Mouse (Mus musculus) midbrain, embryonic 14.5 days (tissue): ENCODE data around the gene Gm20388. TPM values are rescaled to one million over a fixed set of nuclear protein-coding genes. Genes with fewer than 3 reads are reported as not detected.

ENCODE experiments used
- ATAC-seq: fragments of 200-750 bp; cut with Nextera tagmentation; 2 replicates; pipeline ENCODE4 v1.8.0; 2017; ENCODE audit warnings: moderate number of reproducible peaks, moderate library complexity; ENCODE audit not compliant: low FRiP score, low TSS enrichment
- DNase-seq: peaks from one replicate; pipeline ENCODE4 v3.0.0-alpha.2; 2015
- H3K27ac ChIP-seq: fragments of 300-500 bp; sonication (generic); replicated peaks from 2 replicates; pipeline ENCODE4 v1.5.1; 2014; ENCODE audit warnings: mild to moderate bottlenecking, low read depth, low read length, moderate library complexity
- H3K27me3 ChIP-seq: fragments of 300-500 bp; sonication (generic); 2 replicates; pipeline ENCODE4 v1.6.1; 2014; ENCODE audit warnings: low read length, control low read depth, mixed read lengths; ENCODE audit not compliant: control insufficient read depth, insufficient read depth
- H3K36me3 ChIP-seq: fragments of 300-500 bp; sonication (generic); 2 replicates; pipeline ENCODE4 v1.6.1; 2014; ENCODE audit warnings: low read length, control low read depth; ENCODE audit not compliant: control insufficient read depth, insufficient read depth
- H3K4me1 ChIP-seq: fragments of 300-500 bp; sonication (generic); 2 replicates; pipeline ENCODE4 v1.6.1; 2014; ENCODE audit warnings: mild to moderate bottlenecking, antibody characterized with exemption, low read length, control low read depth; ENCODE audit not compliant: control insufficient read depth, insufficient read depth
- H3K4me2 ChIP-seq: fragments of 300-500 bp; sonication (generic); 2 replicates; pipeline ENCODE4 v1.6.1; 2014; ENCODE audit warnings: mild to moderate bottlenecking, low read length, moderate library complexity
- H3K4me3 ChIP-seq: fragments of 300-500 bp; sonication (generic); replicated peaks from 2 replicates; pipeline ENCODE4 v1.5.1; 2014; ENCODE audit warnings: low read depth, low read length
- H3K9ac ChIP-seq: fragments of 300-500 bp; sonication (generic); replicated peaks from 2 replicates; pipeline ENCODE4 v1.6.1; 2014; ENCODE audit warnings: mild to moderate bottlenecking, low read length, moderate library complexity
- H3K9me3 ChIP-seq: fragments of 300-500 bp; sonication (generic); 2 replicates; pipeline ENCODE4 v1.6.1; 2016; ENCODE audit warnings: low read length, control low read depth, mixed read lengths; ENCODE audit not compliant: control insufficient read depth
- WGBS: fragments of 180-500 bp; shearing (Covaris S2); extraction: QIAGEN DNeasy Blood & Tissue Kit; methylation state at CpG from one replicate; pipeline ENCODE4 v1.1.7; 2014; 5-methylcytosine and 5-hydroxymethylcytosine counted together
- polyA plus RNA-seq: library from polyadenylated mRNA; unstranded; fragments of >200 nt; fragmentation: Nextera tagmentation; extraction: Ambion mirVana; gene quantifications from 2 replicates; pipeline ENCODE4 v1.2.1, GENCODE M21; 2014

The Gm20388 gene
- polyA plus RNA-seq, 1 experiment from 2014 or later, result 4.1 TPM

- no peak overlapping the region for H3K27ac ChIP-seq
- no peak for ATAC-seq
- DNase-seq, result no peak
- 81% methylated on average over 12 of the region's 12 CpGs for WGBS
- H3K9ac ChIP-seq, result no peak overlapping the region
- H3K36me3 ChIP-seq, result no peaks in the 10 kb centered on the region
- H3K4me3 ChIP-seq, result no peak overlapping the region
- H3K4me2 ChIP-seq, result no peak overlapping the region
- H3K27me3 ChIP-seq, result no peaks in the 10 kb centered on the region
- no peaks in the 10 kb centered on the region for H3K9me3 ChIP-seq
- peaks cover 8% of the 10 kb centered on the region for H3K4me1 ChIP-seq
Measured at GRCm38 (mm10) chr8:122851692-122852545, 2941.3 kb downstream of the Gm20388 start.

- 69% methylated on average over 1 of the region's 1 CpGs for WGBS
- Histone ChIP-seq H3K4me1 (peaks cover 8% of the 10 kb centered on the region), H3K4me3 (no peak overlapping the region), H3K36me3 (no peaks in the 10 kb centered on the region), H3K4me2 (no peak overlapping the region), H3K27ac (no peak overlapping the region), H3K27me3 (no peaks in the 10 kb centered on the region), H3K9me3 (no peaks in the 10 kb centered on the region), H3K9ac (no peak overlapping the region)
- no peak for ATAC-seq
- DNase-seq, result no peak
Measured at GRCm38 (mm10) chr8:122852546-122852905, 2941.9 kb downstream of the Gm20388 start.

DNA sequence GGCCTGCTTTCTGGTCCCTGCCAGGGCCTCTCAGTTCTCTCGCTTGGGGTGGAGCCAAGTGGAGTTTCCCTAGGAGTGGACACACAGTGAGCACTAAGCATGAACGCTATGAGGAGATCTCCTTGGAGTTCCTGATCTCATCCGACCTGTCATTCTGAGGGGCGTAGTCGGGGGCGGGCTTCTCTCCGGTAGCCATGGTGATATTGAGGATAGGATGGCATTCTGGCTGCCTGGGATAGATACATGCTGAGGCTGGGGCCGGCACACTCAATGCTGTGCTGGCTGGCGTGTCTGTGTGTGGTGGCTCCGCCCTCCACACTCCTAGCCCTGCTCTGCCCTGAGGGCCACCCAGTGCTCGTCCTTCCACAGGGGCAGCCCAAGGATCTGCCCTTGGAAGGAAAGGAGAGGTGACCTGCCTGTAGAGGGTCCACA lies 2942.7 kb downstream of the Gm20388 start:
- peaks cover 8% of the 10 kb centered on the region for H3K4me1 ChIP-seq
- no peak overlapping the region for H3K9ac ChIP-seq
- no peaks in the 10 kb centered on the region for H3K9me3 ChIP-seq
- H3K4me3 ChIP-seq, result no peak overlapping the region
- H3K27ac ChIP-seq, result no peak overlapping the region
- WGBS, result 3% methylated on average over 11 of the region's 11 CpGs
- no peaks in the 10 kb centered on the region for H3K36me3 ChIP-seq
- peak; percentile 57 for DNase-seq
- ATAC-seq, result peak; percentile 31; the same call in 1 of the 2 replicates
- H3K4me2 ChIP-seq, result no peak overlapping the region
- H3K27me3 ChIP-seq, result no peaks in the 10 kb centered on the region

DNA sequence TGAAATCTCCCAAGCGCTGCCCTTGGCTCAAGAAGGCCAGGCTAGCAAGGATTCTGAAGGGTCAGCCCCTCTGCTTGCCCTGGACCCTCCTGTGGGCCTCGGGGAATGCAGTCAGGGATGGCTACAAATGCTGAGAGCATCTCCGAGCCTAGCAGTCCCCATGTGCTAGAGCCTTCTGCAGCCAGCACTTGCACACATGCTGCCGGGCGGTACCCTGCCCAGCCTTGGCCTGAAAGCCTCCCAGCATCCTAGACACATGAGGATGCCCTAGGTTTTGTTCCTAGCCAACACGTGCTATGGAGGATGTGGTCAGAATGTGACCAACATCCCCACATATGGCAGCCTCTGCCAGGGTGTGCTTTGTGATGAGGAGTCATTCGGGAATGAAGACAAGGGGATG lies 2943.7 kb downstream of the Gm20388 start:
- no peaks in the 10 kb centered on the region for H3K36me3 ChIP-seq
- H3K9me3 ChIP-seq, result no peaks in the 10 kb centered on the region
- peaks cover 8% of the 10 kb centered on the region for H3K4me1 ChIP-seq
- H3K9ac ChIP-seq, result no peak overlapping the region
- ATAC-seq (no peak), DNase-seq (no peak)
- no peak overlapping the region for H3K4me2 ChIP-seq
- H3K4me3 ChIP-seq, result no peak overlapping the region
- WGBS, result 79% methylated on average over 7 of the region's 7 CpGs
- no peaks in the 10 kb centered on the region for H3K27me3 ChIP-seq
- no peak overlapping the region for H3K27ac ChIP-seq

GRCm38 (mm10) chr8:122855123-122855522 lies 2944.5 kb downstream of the Gm20388 start:
- no peak overlapping the region for H3K4me3 ChIP-seq
- no peaks in the 10 kb centered on the region for H3K9me3 ChIP-seq
- no peak overlapping the region for H3K9ac ChIP-seq
- no peak for DNase-seq
- H3K4me2 ChIP-seq, result no peak overlapping the region
- no peaks in the 10 kb centered on the region for H3K36me3 ChIP-seq
- H3K27me3 ChIP-seq, result no peaks in the 10 kb centered on the region
- peaks cover 8% of the 10 kb centered on the region for H3K4me1 ChIP-seq
- ATAC-seq, result no peak
- H3K27ac ChIP-seq, result no peak overlapping the region
- 92% methylated on average over 4 of the region's 4 CpGs for WGBS

GRCm38 (mm10) chr8:122856288-122856687 lies 2945.6 kb downstream of the Gm20388 start:
- H3K27ac ChIP-seq, result no peak overlapping the region
- ATAC-seq (no peak), DNase-seq (no peak)
- peaks cover 8% of the 10 kb centered on the region for H3K4me1 ChIP-seq
- H3K9ac ChIP-seq, result no peak overlapping the region
- H3K9me3 ChIP-seq, result no peaks in the 10 kb centered on the region
- H3K36me3 ChIP-seq, result no peaks in the 10 kb centered on the region
- no peak overlapping the region for H3K4me2 ChIP-seq
- H3K4me3 ChIP-seq, result no peak overlapping the region
- WGBS, result 83% methylated on average over 8 of the region's 8 CpGs
- H3K27me3 ChIP-seq, result no peaks in the 10 kb centered on the region

DNA sequence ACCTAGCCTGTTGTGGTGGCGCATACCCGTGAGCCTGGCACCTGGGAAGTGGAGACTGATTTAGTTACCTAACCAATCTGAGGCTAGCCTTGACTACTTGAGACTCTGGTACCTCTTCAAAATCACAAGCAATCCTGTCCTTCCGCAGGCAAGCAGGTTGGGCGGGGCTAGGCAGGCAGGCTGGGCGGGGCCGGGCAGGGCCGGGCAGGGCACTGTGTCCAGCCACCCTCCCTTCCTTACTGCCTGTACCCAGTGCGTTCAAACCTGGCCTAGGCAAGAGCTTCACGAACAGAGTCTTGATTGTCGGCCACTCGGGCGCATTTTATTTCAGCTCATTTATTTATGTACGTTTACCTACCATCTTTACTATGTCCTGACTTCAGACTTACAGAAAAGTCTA lies 2949.2 kb downstream of the Gm20388 start:
- no peak overlapping the region for H3K4me3 ChIP-seq
- H3K9ac ChIP-seq, result no peak overlapping the region
- no peak overlapping the region for H3K4me2 ChIP-seq
- no peaks in the 10 kb centered on the region for H3K36me3 ChIP-seq
- no peak overlapping the region for H3K27ac ChIP-seq
- peaks cover 9% of the 10 kb centered on the region; the same call in 1 of the 2 replicates for H3K9me3 ChIP-seq
- no peaks in the 10 kb centered on the region for H3K4me1 ChIP-seq
- 65% methylated on average over 13 of the region's 13 CpGs for WGBS
- DNase-seq, result no peak
- H3K27me3 ChIP-seq, result no peaks in the 10 kb centered on the region
- no peak for ATAC-seq

- Histone ChIP-seq H3K9me3 (peaks cover 12% of the 10 kb centered on the region; the same call in 1 of the 2 replicates), H3K36me3 (no peaks in the 10 kb centered on the region), H3K27me3 (no peaks in the 10 kb centered on the region), H3K4me3 (peak overlapping the region; percentile 23), H3K9ac (no peak overlapping the region), H3K4me2 (peak overlapping the region; percentile 46), H3K4me1 (no peaks in the 10 kb centered on the region), H3K27ac (no peak overlapping the region)
- 50% methylated on average over 26 of the region's 26 CpGs for WGBS
- ATAC-seq, result no peak
- peak; percentile 34 for DNase-seq
Measured at GRCm38 (mm10) chr8:122864719-122865129, 2954.1 kb downstream of the Gm20388 start.

GRCm38 (mm10) chr8:122865441-122865840 lies 2954.8 kb downstream of the Gm20388 start:
- no peak for ATAC-seq
- Histone ChIP-seq H3K4me1 (no peaks in the 10 kb centered on the region), H3K36me3 (no peaks in the 10 kb centered on the region), H3K4me2 (peak overlapping the region; percentile 46), H3K4me3 (0 out of 2 replicates have a peak overlapping the region, but pooled peaks have one; percentile 23), H3K9ac (no peak overlapping the region), H3K9me3 (peaks cover 12% of the 10 kb centered on the region; the same call in 1 of the 2 replicates), H3K27me3 (no peaks in the 10 kb centered on the region), H3K27ac (no peak overlapping the region)
- peak; percentile 56 for DNase-seq
- 57% methylated on average over 10 of the region's 10 CpGs for WGBS
